Mouse (Mus musculus) forebrain, embryonic 14.5 days (tissue): ENCODE data around the gene Zfp14. TPM values are rescaled to one million over a fixed set of nuclear protein-coding genes. Genes with fewer than 3 reads are reported as not detected.
A peak's percentile ranks its signal among the peaks of the same experiment; 100 is the strongest.

Experiments
- ATAC-seq: fragments of 200-750 bp; cut with Nextera tagmentation; 2 replicates; pipeline ENCODE4 v1.8.0; 2017; ENCODE audit warnings: mild to moderate bottlenecking, moderate library complexity
- DNase-seq: peaks from one replicate; pipeline ENCODE4 v3.0.0-alpha.2; 2015; ENCODE audit warnings: low spot score
- H3K27ac ChIP-seq: fragments of 300-500 bp; sonication (generic); 2 replicates; pipeline ENCODE4 v1.5.1; 2014; ENCODE audit warnings: low read depth, mild to moderate bottlenecking, control low read depth, low read length, moderate library complexity
- H3K27me3 ChIP-seq: fragments of 300-500 bp; sonication (generic); replicated peaks from 2 replicates; pipeline ENCODE4 v1.6.1; 2014; ENCODE audit warnings: low read length, control low read depth, mixed read lengths; ENCODE audit not compliant: control insufficient read depth, insufficient read depth
- H3K36me3 ChIP-seq: fragments of 300-500 bp; sonication (generic); 2 replicates; pipeline ENCODE4 v1.6.1; 2014; ENCODE audit warnings: low read length, control low read depth; ENCODE audit not compliant: control insufficient read depth, insufficient read depth
- H3K4me1 ChIP-seq: fragments of 300-500 bp; sonication (generic); 2 replicates; pipeline ENCODE4 v1.6.1; 2014; ENCODE audit warnings: antibody characterized with exemption, low read length, control low read depth; ENCODE audit not compliant: control insufficient read depth, insufficient read depth
- H3K4me2 ChIP-seq: fragments of 300-500 bp; sonication (generic); 2 replicates; pipeline ENCODE4 v1.6.1; 2014; ENCODE audit warnings: mild to moderate bottlenecking, control low read depth, low read length
- H3K4me3 ChIP-seq: fragments of 300-500 bp; sonication (generic); 2 replicates; pipeline ENCODE4 v1.5.1; 2014; ENCODE audit warnings: low read depth, low read length, control low read depth
- H3K9ac ChIP-seq: fragments of 300-500 bp; sonication (generic); 2 replicates; pipeline ENCODE4 v1.6.1; 2014; ENCODE audit warnings: mild to moderate bottlenecking, low read length, control low read depth, moderate library complexity
- H3K9me3 ChIP-seq: fragments of 300-500 bp; sonication (generic); replicated peaks from 2 replicates; pipeline ENCODE4 v1.6.1; 2016; ENCODE audit warnings: low read length, control low read depth, mixed read lengths; ENCODE audit not compliant: control insufficient read depth
- WGBS: fragments of 180-500 bp; shearing (Covaris S2); extraction: QIAGEN DNeasy Blood & Tissue Kit; methylation state at CpG from one replicate; pipeline ENCODE4 v1.1.7; 2014; 5-methylcytosine and 5-hydroxymethylcytosine counted together
- polyA plus RNA-seq: library from polyadenylated mRNA; unstranded; fragments of >200 nt; fragmentation: Nextera tagmentation; extraction: Ambion mirVana; gene quantifications from 2 replicates; pipeline ENCODE4 v1.2.1, GENCODE M21; 2014

Zfp14 gene
- polyA plus RNA-seq, 1 experiment from 2014 or later, result 14.3 TPM

DNA sequence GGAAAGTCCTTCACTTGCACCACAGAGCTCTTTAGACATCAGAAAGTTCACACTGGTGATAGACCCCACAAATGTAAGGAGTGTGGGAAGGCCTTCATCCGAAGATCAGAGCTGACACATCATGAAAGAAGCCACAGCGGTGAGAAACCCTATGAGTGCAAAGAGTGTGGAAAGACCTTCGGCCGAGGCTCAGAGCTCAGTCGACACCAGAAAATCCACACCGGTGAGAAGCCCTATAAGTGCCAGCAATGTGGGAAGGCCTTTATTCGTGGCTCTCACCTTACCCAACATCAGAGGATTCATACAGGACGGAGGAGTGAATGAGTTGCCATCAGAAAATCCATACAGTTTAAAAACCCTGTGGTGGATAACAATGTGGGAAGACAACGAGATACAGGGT, 27.9 kb downstream of the Zfp14 start:
- Histone ChIP-seq H3K4me2 (no peak overlapping the region), H3K27ac (no peak overlapping the region), H3K27me3 (no peaks in the 10 kb centered on the region), H3K4me1 (no peaks in the 10 kb centered on the region), H3K36me3 (peaks cover 68% of the 10 kb centered on the region), H3K9ac (no peak overlapping the region), H3K4me3 (no peak overlapping the region), H3K9me3 (no peaks in the 10 kb centered on the region)
- 93% methylated on average over 9 of the region's 9 CpGs for WGBS
- ATAC-seq (no peak), DNase-seq (no peak)

DNA sequence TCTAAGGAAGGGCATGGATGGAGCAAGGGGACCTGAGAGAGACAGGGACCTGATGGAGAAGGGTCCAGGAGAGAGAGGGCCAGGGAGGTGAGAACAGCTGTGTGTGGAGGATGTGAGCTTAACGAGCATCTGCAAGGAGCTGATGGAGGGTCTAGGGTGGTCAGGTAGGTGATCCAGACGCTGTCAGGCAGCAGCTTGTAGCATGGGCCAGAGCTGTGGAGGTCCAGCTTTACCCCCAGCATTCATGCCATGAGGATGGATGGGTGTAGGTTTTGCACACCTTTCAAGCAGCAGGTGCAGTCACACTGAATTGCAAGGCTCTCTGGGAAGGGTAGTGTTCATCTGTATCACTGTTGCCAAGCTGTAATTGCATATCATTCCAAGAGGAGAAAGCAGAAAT, 31.6 kb downstream of the Zfp14 start:
- H3K9ac ChIP-seq, result no peak overlapping the region
- DNase-seq, result no peak
- H3K27ac ChIP-seq, result no peak overlapping the region
- H3K4me1 ChIP-seq, result no peaks in the 10 kb centered on the region
- no peak for ATAC-seq
- no peaks in the 10 kb centered on the region for H3K9me3 ChIP-seq
- no peaks in the 10 kb centered on the region for H3K27me3 ChIP-seq
- no peak overlapping the region for H3K4me2 ChIP-seq
- WGBS, result 85% methylated on average over 2 of the region's 2 CpGs
- H3K4me3 ChIP-seq, result no peak overlapping the region
- peaks cover 73% of the 10 kb centered on the region for H3K36me3 ChIP-seq

DNA sequence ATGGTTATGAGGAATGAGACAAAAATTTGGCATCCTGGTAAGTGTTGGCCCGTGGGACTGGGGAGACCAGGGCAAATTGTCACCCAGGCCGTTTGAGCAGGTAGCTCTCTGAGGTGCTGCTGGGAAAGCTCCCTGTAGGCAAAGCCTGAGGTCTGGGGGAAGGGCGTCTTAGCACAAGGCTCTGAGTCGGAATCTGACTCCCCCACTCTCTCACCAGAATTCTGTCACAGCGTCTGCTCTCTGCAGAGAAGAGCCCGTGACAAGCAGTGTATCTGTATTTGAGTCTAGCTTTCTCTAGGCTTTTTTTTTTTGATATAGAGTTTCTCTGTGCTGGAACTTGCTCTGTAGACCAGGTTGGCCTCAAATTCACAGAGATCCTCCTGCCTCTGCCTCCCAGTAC, 34.0 kb downstream of the Zfp14 start:
- H3K4me3 ChIP-seq, result no peak overlapping the region
- H3K9me3 ChIP-seq, result no peaks in the 10 kb centered on the region
- no peak for ATAC-seq
- no peaks in the 10 kb centered on the region for H3K4me1 ChIP-seq
- H3K4me2 ChIP-seq, result no peak overlapping the region
- 92% methylated on average over 6 of the region's 6 CpGs for WGBS
- DNase-seq, result no peak
- no peak overlapping the region for H3K9ac ChIP-seq
- no peak overlapping the region for H3K27ac ChIP-seq
- H3K36me3 ChIP-seq, result peaks cover 60% of the 10 kb centered on the region
- no peaks in the 10 kb centered on the region for H3K27me3 ChIP-seq

DNA sequence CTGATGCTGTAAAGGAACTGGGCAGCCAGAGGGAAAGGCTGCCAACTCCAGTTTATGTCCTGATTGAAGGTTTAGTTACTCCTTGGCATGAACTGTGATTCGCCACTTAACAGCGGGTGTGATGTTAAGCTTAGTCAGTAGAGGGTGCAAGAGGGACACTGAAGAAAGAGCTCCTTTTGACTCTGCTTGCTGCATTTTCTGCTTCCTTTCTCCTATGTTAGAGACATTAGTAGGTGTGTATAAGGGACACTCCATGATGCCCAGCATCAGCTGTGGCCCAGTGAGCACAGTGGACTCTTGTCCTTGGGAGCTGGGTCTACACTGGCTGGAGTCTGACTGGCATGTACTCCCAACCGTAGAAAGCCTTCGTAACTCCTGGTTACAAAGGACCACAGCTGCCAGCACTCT, 38.2 kb downstream of the Zfp14 start:
- Histone ChIP-seq H3K9ac (no peak overlapping the region; the same call in 1 of the 2 replicates), H3K4me1 (0 out of 2 replicates have a peak, but pooled peaks cover 3% of the 10 kb centered on the region), H3K36me3 (peaks cover 39% of the 10 kb centered on the region), H3K4me2 (no peak overlapping the region), H3K4me3 (no peak overlapping the region), H3K27ac (no peak overlapping the region), H3K27me3 (no peaks in the 10 kb centered on the region), H3K9me3 (no peaks in the 10 kb centered on the region)
- DNase-seq (peak; percentile 85), ATAC-seq (0 out of 2 replicates have a peak, but pooled peaks have one; percentile 57)
- WGBS, result 74% methylated on average over 4 of the region's 4 CpGs

DNA sequence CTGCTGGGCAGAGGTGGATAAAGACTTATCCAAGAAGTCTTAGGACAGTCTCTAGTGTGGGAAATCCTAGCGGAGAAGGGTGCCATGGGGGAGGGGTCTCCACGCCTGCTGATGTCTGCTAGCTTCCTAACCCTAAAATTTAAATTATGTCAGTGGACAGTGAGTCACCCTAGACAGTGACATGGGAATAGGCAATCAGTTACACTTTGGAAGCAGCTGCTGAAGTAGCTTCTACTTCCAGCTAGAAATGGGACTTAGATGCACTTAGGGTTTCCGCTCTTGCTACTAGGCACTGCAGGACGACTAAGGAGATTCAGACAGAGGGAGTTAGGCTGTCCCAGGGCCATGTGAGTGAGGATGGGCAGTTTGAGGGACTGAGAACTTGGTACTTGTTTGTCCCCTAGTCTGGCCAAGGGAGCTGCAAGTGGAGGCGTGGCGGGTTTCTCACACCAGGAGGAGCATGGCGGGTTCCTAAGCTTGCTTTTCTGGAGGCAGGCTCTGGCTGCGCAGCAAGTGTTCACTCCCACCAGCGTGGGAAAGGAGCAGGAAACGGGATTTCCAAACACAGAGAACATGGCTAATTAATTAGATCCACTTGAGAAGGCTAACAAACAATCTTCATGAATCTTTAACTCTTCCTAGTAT, 40.5 kb downstream of the Zfp14 start:
- DNase-seq (no peak), ATAC-seq (no peak)
- WGBS, result 78% methylated on average over 10 of the region's 10 CpGs
- no peaks in the 10 kb centered on the region for H3K27me3 ChIP-seq
- no peak overlapping the region for H3K27ac ChIP-seq
- H3K36me3 ChIP-seq, result peaks cover 40% of the 10 kb centered on the region
- no peak overlapping the region for H3K9ac ChIP-seq
- 0 out of 2 replicates have a peak, but pooled peaks cover 3% of the 10 kb centered on the region for H3K4me1 ChIP-seq
- no peak overlapping the region for H3K4me3 ChIP-seq
- H3K4me2 ChIP-seq, result no peak overlapping the region
- no peaks in the 10 kb centered on the region for H3K9me3 ChIP-seq

DNA sequence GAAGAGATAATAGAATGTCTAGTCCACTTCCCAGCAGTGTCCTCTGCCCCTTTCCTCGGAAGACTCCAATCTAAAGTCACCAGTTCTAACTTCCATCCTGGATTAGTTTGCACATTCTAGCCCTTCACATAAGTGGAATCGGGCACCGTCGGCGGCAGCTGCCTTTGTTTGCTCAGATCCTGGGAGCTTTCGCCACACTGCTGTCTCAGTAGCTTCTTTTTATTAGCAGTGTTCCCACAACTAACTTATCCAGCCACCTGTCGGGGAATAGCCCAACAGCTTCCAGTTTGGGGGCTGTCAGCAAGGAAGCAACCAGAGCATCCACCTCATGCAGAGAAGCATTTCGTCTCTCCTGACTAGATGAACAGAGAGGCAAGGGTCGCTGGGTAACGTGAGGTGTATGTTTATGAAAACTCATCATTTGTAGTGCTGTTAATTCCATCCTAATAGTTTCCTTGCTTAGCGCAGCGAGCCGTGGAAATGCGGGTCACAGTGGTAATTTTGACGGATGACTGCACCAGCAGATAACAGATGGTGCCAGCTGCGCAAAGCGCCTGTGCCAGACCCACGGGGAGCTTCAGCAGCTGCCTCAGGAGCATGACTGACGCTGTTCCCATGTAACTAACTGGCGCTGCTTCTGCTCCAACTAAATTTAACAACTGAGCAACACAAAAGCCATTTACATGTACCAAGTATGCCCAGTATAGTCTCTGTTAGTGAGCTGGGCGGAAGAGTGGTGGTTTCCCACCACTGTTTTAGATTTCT, 41.7 kb downstream of the Zfp14 start:
- Histone ChIP-seq H3K4me2 (peak overlapping the region; percentile 24), H3K9ac (no peak overlapping the region), H3K27me3 (no peaks in the 10 kb centered on the region), H3K4me1 (0 out of 2 replicates have a peak, but pooled peaks cover 3% of the 10 kb centered on the region), H3K4me3 (no peak overlapping the region), H3K9me3 (no peaks in the 10 kb centered on the region), H3K27ac (peak overlapping the region; percentile 49; the same call in 1 of the 2 replicates), H3K36me3 (peaks cover 36% of the 10 kb centered on the region)
- 56% methylated on average over 21 of the region's 21 CpGs for WGBS
- DNase-seq (peak; percentile 72), ATAC-seq (peak; percentile 67; the same call in 1 of the 2 replicates)

GRCm38 (mm10) chr7:30008020-30008690, 43.0 kb downstream of the Zfp14 start:
- Histone ChIP-seq H3K9me3 (no peaks in the 10 kb centered on the region), H3K4me1 (0 out of 2 replicates have a peak, but pooled peaks cover 3% of the 10 kb centered on the region), H3K27ac (no peak overlapping the region), H3K27me3 (no peaks in the 10 kb centered on the region), H3K9ac (no peak overlapping the region), H3K36me3 (peaks cover 33% of the 10 kb centered on the region), H3K4me2 (no peak overlapping the region), H3K4me3 (no peak overlapping the region)
- 91% methylated on average over 6 of the region's 6 CpGs for WGBS
- DNase-seq, result no peak
- no peak for ATAC-seq

GRCm38 (mm10) chr7:30007601-30008000, 43.6 kb downstream of the Zfp14 start:
- H3K36me3 ChIP-seq, result peaks cover 36% of the 10 kb centered on the region
- H3K9me3 ChIP-seq, result no peaks in the 10 kb centered on the region
- ATAC-seq (no peak), DNase-seq (no peak)
- H3K4me1 ChIP-seq, result 0 out of 2 replicates have a peak, but pooled peaks cover 3% of the 10 kb centered on the region
- H3K4me3 ChIP-seq, result no peak overlapping the region
- H3K9ac ChIP-seq, result no peak overlapping the region
- 89% methylated on average over 1 of the region's 1 CpGs for WGBS
- H3K4me2 ChIP-seq, result no peak overlapping the region
- no peak overlapping the region for H3K27ac ChIP-seq
- H3K27me3 ChIP-seq, result no peaks in the 10 kb centered on the region
